Mouse (Mus musculus) MEL (cell line): ENCODE data around the gene Atp1a4. TPM values are rescaled to one million over a fixed set of nuclear protein-coding genes. Genes with fewer than 3 reads are reported as not detected.

ENCODE experiments used
- DNase-seq: peaks from one replicate; pipeline ENCODE4 v3.0.0; 2011; ENCODE audit warnings: low read depth, low spot score
- H3K27ac ChIP-seq: 2 replicates; pipeline ENCODE4 v1.5.1; 2012; ENCODE audit warnings: low read depth, mild to moderate bottlenecking, control low read depth, low read length, moderate library complexity; ENCODE audit not compliant: control insufficient read depth
- H3K27me3 ChIP-seq, 2 experiments: fragments of 150-350 bp in 1 of 2; sonication (generic) in 1 of 2; 2 replicates each; pipeline ENCODE4 v1.6.1; 2012; ENCODE audit warnings: low read length in 2 of 2, mild to moderate bottlenecking in 2 of 2, improper control_type of control experiment in 1 of 2, moderate library complexity in 1 of 2; ENCODE audit not compliant: insufficient read depth in 2 of 2, control insufficient read depth in 1 of 2
- H3K36me3 ChIP-seq, 2 experiments: 2 replicates each; pipeline ENCODE4 v1.6.1; 2012 to 2014; ENCODE audit warnings: low read length in 2 of 2, improper control_type of control experiment in 1 of 2, inconsistent platforms in 1 of 2, mild to moderate bottlenecking in 1 of 2; ENCODE audit not compliant: insufficient read depth in 2 of 2, control insufficient read depth in 1 of 2
- H3K4me1 ChIP-seq, 2 experiments: fragments of 150-350 bp in 1 of 2; sonication (generic) in 1 of 2; 2 replicates each; pipeline ENCODE4 v1.6.1; 2012; ENCODE audit warnings: low read length in 2 of 2, improper control_type of control experiment in 1 of 2, mild to moderate bottlenecking in 1 of 2; ENCODE audit not compliant: insufficient read depth in 2 of 2, control insufficient read depth in 1 of 2
- H3K4me3 ChIP-seq, 2 experiments: fragments of 150-350 bp in 1 of 2; sonication (generic) in 1 of 2; 2 replicates each; pipeline ENCODE4 v1.5.1; 2012; ENCODE audit warnings: low read depth in 2 of 2, low read length in 2 of 2, mild to moderate bottlenecking in 2 of 2, moderate library complexity in 2 of 2, control low read depth in 1 of 2, improper control_type of control experiment in 1 of 2; ENCODE audit not compliant: control insufficient read depth in 1 of 2, insufficient read depth in 1 of 2
- H3K79me2 ChIP-seq: 2 replicates; pipeline ENCODE4 v1.6.1; 2012; ENCODE audit warnings: mild to moderate bottlenecking, low read length, moderate library complexity; ENCODE audit not compliant: control insufficient read depth, poor library complexity, insufficient read depth
- H3K9ac ChIP-seq: 2 replicates; pipeline ENCODE4 v1.6.1; 2012; ENCODE audit warnings: low read depth, mild to moderate bottlenecking, control low read depth, low read length, moderate library complexity; ENCODE audit not compliant: control insufficient read depth, poor library complexity, severe bottlenecking
- H3K9me3 ChIP-seq: fragments of 150-350 bp; sonication (generic); replicated peaks from 2 replicates; pipeline ENCODE4 v1.6.1; 2012; ENCODE audit warnings: mild to moderate bottlenecking, low read length, improper control_type of control experiment, moderate library complexity; ENCODE audit not compliant: insufficient read depth
- BHLHE40 ChIP-seq: IDR thresholded peaks from 2 replicates; pipeline ENCODE4 v1.6.1; 2012; ENCODE audit warnings: low read depth, mild to moderate bottlenecking, inconsistent platforms, low read length, improper control_type of control experiment, borderline replicate concordance
- CHD1 ChIP-seq: IDR thresholded peaks from 2 replicates; pipeline ENCODE4 v1.6.1; 2012; ENCODE audit warnings: low read depth, mild to moderate bottlenecking, inconsistent platforms, low read length, improper control_type of control experiment
- CHD2 ChIP-seq: IDR thresholded peaks from 2 replicates; pipeline ENCODE4 v1.6.1; 2011; ENCODE audit warnings: low read length, improper control_type of control experiment
- CTCF ChIP-seq, 3 experiments: IDR thresholded peaks in 2 of 3; conservative IDR thresholded peaks in 1 of 3; 2 replicates each; pipeline ENCODE4 v1.5.1; 2011 to 2012; ENCODE audit warnings: low read length in 3 of 3, low read depth in 2 of 3, mild to moderate bottlenecking in 2 of 3, improper control_type of control experiment in 1 of 3, inconsistent platforms in 1 of 3, mixed read lengths in 1 of 3, moderate library complexity in 1 of 3; ENCODE audit not compliant: control insufficient read depth in 1 of 3, insufficient read depth in 1 of 3, poor library complexity in 1 of 3, severe bottlenecking in 1 of 3
- E2F4 ChIP-seq: IDR thresholded peaks from 2 replicates; pipeline ENCODE4 v1.6.1; 2011; ENCODE audit warnings: low read depth, low read length, improper control_type of control experiment, borderline replicate concordance
- ELF1 ChIP-seq: IDR thresholded peaks from 2 replicates; pipeline ENCODE4 v1.6.1; 2014; ENCODE audit warnings: low read depth, mild to moderate bottlenecking, inconsistent platforms, low read length, improper control_type of control experiment, moderate library complexity
- EP300 ChIP-seq, 2 experiments: IDR thresholded peaks; 2 replicates each; pipeline ENCODE4 v1.6.1; 2011; ENCODE audit warnings: improper control_type of control experiment in 2 of 2, low read length in 2 of 2, low read depth in 1 of 2, mild to moderate bottlenecking in 1 of 2
- ETS1 ChIP-seq: IDR thresholded peaks from 2 replicates; pipeline ENCODE4 v1.6.1; 2012; ENCODE audit warnings: low read depth, mild to moderate bottlenecking, inconsistent platforms, low read length, improper control_type of control experiment, moderate library complexity
- GATA1 ChIP-seq: IDR thresholded peaks from 2 replicates; pipeline ENCODE4 v1.6.1; 2011; ENCODE audit warnings: low read depth, low read length, improper control_type of control experiment
- MAFK ChIP-seq: IDR thresholded peaks from 2 replicates; pipeline ENCODE4 v1.6.1; 2011; ENCODE audit warnings: low read depth, mild to moderate bottlenecking, low read length, improper control_type of control experiment, borderline replicate concordance
- MAZ ChIP-seq: IDR thresholded peaks from 2 replicates; pipeline ENCODE4 v1.6.1; 2012; ENCODE audit warnings: low read depth, mild to moderate bottlenecking, inconsistent platforms, low read length, improper control_type of control experiment
- MEF2A ChIP-seq: IDR thresholded peaks from 2 replicates; pipeline ENCODE4 v1.6.1; 2014; ENCODE audit warnings: low read depth, mild to moderate bottlenecking, inconsistent platforms, low read length, improper control_type of control experiment; ENCODE audit not compliant: poor library complexity, insufficient replicate concordance, severe bottlenecking; ENCODE audit errors: extremely low read depth
- MXI1 ChIP-seq: IDR thresholded peaks from 2 replicates; pipeline ENCODE4 v1.6.1; 2011; ENCODE audit warnings: mild to moderate bottlenecking, low read depth, low read length, improper control_type of control experiment
- MYB ChIP-seq: IDR thresholded peaks from 2 replicates; pipeline ENCODE4 v1.6.1; 2011; ENCODE audit warnings: mild to moderate bottlenecking, low read depth, low read length, improper control_type of control experiment
- MYC ChIP-seq: IDR thresholded peaks from 2 replicates; pipeline ENCODE4 v1.6.1; 2011; ENCODE audit warnings: low read depth, mild to moderate bottlenecking, low read length, improper control_type of control experiment, moderate library complexity
- NELFE ChIP-seq: IDR thresholded peaks from 2 replicates; pipeline ENCODE4 v1.6.1; 2011; ENCODE audit warnings: low read depth, low read length, improper control_type of control experiment
- NRF1 ChIP-seq: IDR thresholded peaks from 2 replicates; pipeline ENCODE4 v1.6.1; 2014; ENCODE audit warnings: low read depth, mild to moderate bottlenecking, inconsistent platforms, low read length, improper control_type of control experiment, moderate library complexity; ENCODE audit not compliant: poor library complexity, insufficient read depth, severe bottlenecking
- POLR2A ChIP-seq, 2 experiments: IDR thresholded peaks; 2 replicates each; pipeline ENCODE4 v1.6.1; 2011 to 2012; ENCODE audit warnings: low read length in 2 of 2, mild to moderate bottlenecking in 2 of 2, control low read depth in 1 of 2, improper control_type of control experiment in 1 of 2, low read depth in 1 of 2, moderate library complexity in 1 of 2; ENCODE audit not compliant: control insufficient read depth in 1 of 2, insufficient read depth in 1 of 2, poor library complexity in 1 of 2
- POLR2AphosphoS2 ChIP-seq: IDR thresholded peaks from 2 replicates; pipeline ENCODE4 v1.6.1; 2011; ENCODE audit warnings: low read length, improper control_type of control experiment
- POLR2AphosphoS5 ChIP-seq: IDR thresholded peaks from 2 replicates; pipeline ENCODE4 v1.6.1; 2012; ENCODE audit warnings: low read depth, borderline replicate concordance, mild to moderate bottlenecking, inconsistent platforms, low read length, moderate library complexity, mixed read lengths
- RAD21 ChIP-seq: IDR thresholded peaks from 2 replicates; pipeline ENCODE4 v1.6.1; 2011; ENCODE audit warnings: mild to moderate bottlenecking, low read depth, low read length, improper control_type of control experiment
- SIN3A ChIP-seq: IDR thresholded peaks from 2 replicates; pipeline ENCODE4 v1.6.1; 2012; ENCODE audit warnings: low read length, improper control_type of control experiment, inconsistent platforms
- SMC3 ChIP-seq: IDR thresholded peaks from 2 replicates; pipeline ENCODE4 v1.6.1; 2011; ENCODE audit warnings: low read depth, low read length, improper control_type of control experiment
- TAL1 ChIP-seq: IDR thresholded peaks from 2 replicates; pipeline ENCODE4 v1.6.1; 2012; ENCODE audit warnings: mild to moderate bottlenecking, inconsistent platforms, low read length, moderate library complexity, mixed read lengths
- TCF12 ChIP-seq: IDR thresholded peaks from 2 replicates; pipeline ENCODE4 v1.6.1; 2014; ENCODE audit warnings: low read depth, mild to moderate bottlenecking, inconsistent platforms, low read length, improper control_type of control experiment, moderate library complexity
- ZC3H11A ChIP-seq: IDR thresholded peaks from 2 replicates; pipeline ENCODE4 v1.6.1; 2012; ENCODE audit warnings: low read depth, mild to moderate bottlenecking, inconsistent platforms, low read length, improper control_type of control experiment
- ZMIZ1 ChIP-seq: IDR thresholded peaks from 2 replicates; pipeline ENCODE4 v1.6.1; 2012; ENCODE audit warnings: low read depth, mild to moderate bottlenecking, inconsistent platforms, low read length, improper control_type of control experiment, moderate library complexity
- polyA plus RNA-seq, 2 experiments: library from polyadenylated mRNA; stranded (reverse) in 1 of 2; unstranded in 1 of 2; fragments of >175 nt in 1 of 2; fragments of >200 nt in 1 of 2; gene quantifications; 2 replicates each; pipeline versions ENCODE4 v1.2.1 to v1.2.4; 2012; ENCODE audit warnings: low replicate concordance in 2 of 2, low read depth in 1 of 2; ENCODE audit not compliant: insufficient read length in 2 of 2, insufficient read depth in 1 of 2, missing spikeins in 1 of 2
- total RNA-seq: library from RNA; depleted of rRNA; stranded (reverse); fragments of 300-350 nt; gene quantifications from 2 replicates; pipeline ENCODE4 v1.2.3, GENCODE M21; 2012

Gene Atp1a4
- total and polyA plus RNA-seq, 3 experiments: not detected

DNA sequence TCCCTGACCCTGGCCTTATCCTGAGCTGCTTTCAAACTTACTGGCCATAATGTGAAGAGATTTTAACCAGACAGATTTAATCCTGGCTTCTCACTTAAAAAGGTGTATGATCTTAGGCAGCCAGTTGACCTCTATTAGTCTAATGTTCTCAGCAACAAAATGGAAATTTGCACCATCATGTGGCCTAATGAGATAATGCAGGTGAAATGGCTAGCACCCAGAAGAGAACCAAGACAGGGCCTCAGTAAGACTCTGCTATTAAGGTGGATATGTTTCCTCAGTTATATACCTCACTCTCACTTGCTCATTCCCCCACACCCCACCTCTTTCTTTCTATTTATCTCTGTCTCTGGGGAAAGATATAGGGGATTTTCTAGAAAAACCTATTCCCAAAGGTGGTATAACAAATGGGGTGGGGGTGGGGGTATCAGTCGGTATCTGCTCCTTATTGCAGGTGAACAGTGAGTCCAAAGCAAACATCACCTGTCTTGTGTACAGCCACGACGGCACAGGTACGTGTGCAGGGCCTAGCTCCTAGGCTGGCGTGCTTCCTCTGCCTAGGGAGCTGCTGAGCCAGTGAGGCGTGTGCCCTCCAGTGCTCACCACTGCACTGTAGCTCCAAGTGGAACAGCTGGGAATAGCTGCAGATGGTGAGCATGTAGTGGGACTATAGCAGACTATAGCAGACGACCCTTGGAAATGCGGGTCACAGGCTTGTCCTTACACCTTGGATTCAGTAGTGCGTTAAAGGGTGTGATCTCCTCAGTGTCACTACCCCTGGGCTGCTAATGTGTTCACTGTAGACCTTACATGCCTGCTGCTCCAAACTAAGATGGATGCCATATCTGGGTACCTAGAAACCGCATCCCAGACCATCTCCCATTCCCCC lies 71.6 kb downstream of the Atp1a4 start:
- DNase-seq: peak; percentile 45
- TF ChIP-seq CTCF (IDR thresholded peaks at IDR 0.05 in 2 of 3, conservative IDR thresholded peaks at IDR 0.05 in 1 of 3; ENCODE audit: control insufficient read depth in 1 of 3, insufficient read depth in 1 of 3, low read depth in 2 of 3, low read length in 3 of 3, poor library complexity in 1 of 3, severe bottlenecking in 1 of 3) (peak in 2 of 3 experiments; percentile 2 to 52; a peak in 2 of 6 replicates), MXI1 (no peak), BHLHE40 (no peak), ETS1 (no peak), ELF1 (no peak), RAD21 (peak; percentile 26), NELFE (no peak), E2F4 (no peak), POLR2A (IDR thresholded peaks at IDR 0.05; ENCODE audit: control insufficient read depth in 1 of 2, insufficient read depth in 1 of 2, low read depth in 1 of 2, low read length in 2 of 2, poor library complexity in 1 of 2) (no peak), CHD1 (no peak), SMC3 (peak; percentile 46), MAZ (no peak), ZMIZ1 (no peak), NRF1 (no peak), MYB (no peak), ZC3H11A (no peak), MEF2A (no peak), CHD2 (no peak), MYC (no peak), POLR2AphosphoS2 (no peak)
- Histone ChIP-seq H3K27me3 (no peaks in the 10 kb centered on the region), H3K9ac (no peak overlapping the region), H3K4me3 (no peak overlapping the region), H3K79me2 (no peaks in the 10 kb centered on the region), H3K27ac (no peak overlapping the region), H3K36me3 (peaks cover 15 to 26% of the 10 kb centered on the region in 2 experiments), H3K4me1 (peaks cover 3 to 7% of the 10 kb centered on the region in 2 experiments), H3K9me3 (no peaks in the 10 kb centered on the region)

DNA sequence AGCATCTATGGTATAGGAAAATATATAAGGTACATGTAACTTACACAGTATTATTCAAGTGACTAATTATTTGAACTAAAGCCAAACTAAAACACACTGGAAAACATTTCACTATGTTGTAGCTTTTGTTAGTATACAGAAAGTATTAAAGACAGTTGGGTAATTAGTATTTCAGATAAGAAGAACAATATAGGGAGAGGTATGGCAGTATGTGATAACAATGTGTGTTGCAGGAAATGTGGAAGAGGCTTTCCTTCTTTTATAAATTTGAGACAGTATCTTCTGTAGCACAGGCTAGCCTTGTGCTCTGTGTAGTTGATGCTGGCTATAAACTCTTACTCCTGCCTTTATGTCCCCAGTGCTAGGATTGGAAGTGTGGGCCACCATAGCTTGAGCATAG lies 74.3 kb downstream of the Atp1a4 start:
- Histone ChIP-seq H3K36me3 (peaks cover 15 to 27% of the 10 kb centered on the region in 2 experiments), H3K4me3 (no peak overlapping the region), H3K79me2 (no peaks in the 10 kb centered on the region)
- peak; percentile 40 for DNase-seq
- TF ChIP-seq EP300 (IDR thresholded peaks at IDR 0.05; ENCODE audit: low read depth in 1 of 2, low read length in 2 of 2): peak; percentile 76
- peak; percentile 69 for TF ChIP-seq GATA1
- no peak for TF ChIP-seq BHLHE40
- TF ChIP-seq TCF12: peak; percentile 42; the same call in 1 of the 2 replicates
- TF ChIP-seq SIN3A: 0 out of 2 replicates have a peak, but pooled peaks have one; percentile 16
- peak; percentile 50 for TF ChIP-seq TAL1
- no peak for TF ChIP-seq MAFK
- no peak for TF ChIP-seq ZMIZ1
- 0 out of 2 replicates have a peak, but pooled peaks have one; percentile 32 for TF ChIP-seq MYC
- no peak for TF ChIP-seq POLR2AphosphoS5
- peak; percentile 10; the same call in 1 of the 2 replicates for TF ChIP-seq ETS1
- TF ChIP-seq, all 39 proteins: peak for 7
- H3K4me1 ChIP-seq: peaks cover 3 to 7% of the 10 kb centered on the region in 2 experiments
- no peaks in the 10 kb centered on the region for H3K27me3 ChIP-seq
- H3K9ac ChIP-seq: no peak overlapping the region
- no peaks in the 10 kb centered on the region for H3K9me3 ChIP-seq
- peak overlapping the region; percentile 34; the same call in 1 of the 2 replicates for H3K27ac ChIP-seq
